Comparison of ENCODE assay signal across 15 mouse cellular contexts in the genomic region with DNA sequence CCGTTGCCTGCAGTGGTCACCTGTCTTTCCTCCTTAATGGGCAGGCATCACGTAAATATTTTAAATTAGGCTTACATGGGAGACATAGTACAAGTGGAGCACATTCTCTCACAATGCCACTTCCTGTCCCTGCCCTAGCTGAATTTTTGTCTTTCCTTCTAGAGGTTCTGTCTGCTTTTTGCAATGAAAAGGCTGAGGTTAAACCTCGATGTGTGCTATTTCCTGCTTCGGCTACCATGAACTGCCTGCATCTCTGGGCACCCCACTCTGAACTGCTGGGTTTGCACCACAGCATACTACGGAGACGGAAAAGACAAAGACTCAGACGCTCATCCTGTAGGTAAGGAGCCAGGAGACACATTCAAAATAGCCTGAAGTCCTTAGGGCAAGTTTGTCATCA.
A peak's percentile ranks its signal among the peaks of the same experiment; 100 is the strongest.
DNase-seq lines count a peak whose midpoint lies in the region; ATAC-seq lines count a peak whose summit lies in the region.
"Had no signal": no experiment of that assay in that cellular context is flagged by ENCODE, and none has a peak within 500 bp of the region (broad histone marks: within the 10 kb centered on the region; RNA-seq: fewer than 3 reads in every experiment).

No protein-coding gene starts in this region.

- no peak overlapping the region for H3K4me3 ChIP-seq in heart, embryonic 16.5 days (ENCODE audit: low read length)
- no peak overlapping the region for H3K4me3 ChIP-seq in forebrain, embryonic 10.5 days
- H3K4me3 ChIP-seq: intestine, embryonic 15.5 days; left cerebral cortex, adult 2 months; midbrain, embryonic 15.5 days had no signal

- peaks cover 34% of the 10 kb centered on the region for H3K4me1 ChIP-seq in heart, embryonic 16.5 days (ENCODE audit: control insufficient read depth, insufficient read depth, low read length)
- H3K4me1 ChIP-seq in forebrain, embryonic 10.5 days = peaks cover 26% of the 10 kb centered on the region

- H3K36me3 ChIP-seq in heart, embryonic 16.5 days (ENCODE audit: control insufficient read depth, insufficient read depth) = no peaks in the 10 kb centered on the region
- no peaks in the 10 kb centered on the region for H3K36me3 ChIP-seq in forebrain, embryonic 10.5 days (replicated peaks)
- H3K36me3 ChIP-seq: intestine, embryonic 15.5 days; midbrain, embryonic 15.5 days had no signal

- H3K9ac ChIP-seq in heart, embryonic 16.5 days (ENCODE audit: low read length) = peak overlapping the region; percentile 33; the same call in 1 of the 2 replicates
- H3K9ac ChIP-seq: intestine, embryonic 15.5 days; midbrain, embryonic 15.5 days had no signal

- peak overlapping the region; percentile 92 for H3K27ac ChIP-seq in heart, embryonic 16.5 days (ENCODE audit: low read length)
- H3K27ac ChIP-seq in forebrain, embryonic 10.5 days = no peak overlapping the region
- H3K27ac ChIP-seq: intestine, embryonic 15.5 days; left cerebral cortex, adult 2 months; midbrain, embryonic 15.5 days had no signal

- H3K4me2 ChIP-seq in heart, embryonic 16.5 days (ENCODE audit: low read depth, low read length) = no peak overlapping the region
- H3K4me2 ChIP-seq: intestine, embryonic 15.5 days; liver, embryonic 11.5 days; midbrain, embryonic 15.5 days had no signal

- H3K27me3 ChIP-seq in heart, embryonic 16.5 days (ENCODE audit: control insufficient read depth, insufficient read depth, low read length) = no peaks in the 10 kb centered on the region
- H3K27me3 ChIP-seq in forebrain, embryonic 10.5 days (ENCODE audit: poor library complexity, severe bottlenecking) = no peaks in the 10 kb centered on the region
- H3K27me3 ChIP-seq: intestine, embryonic 15.5 days; midbrain, embryonic 15.5 days had no signal

- ATAC-seq in heart, embryonic 16.5 days (replicated peaks; ENCODE audit: extremely low read depth, insufficient read depth, low FRiP score) = no peak
- peak; percentile 94 for ATAC-seq in activated CD4-positive, CD25-positive, alpha-beta regulatory T cell, adult 4 months
- ATAC-seq in neutrophil, adult 5-6 weeks (ENCODE audit: extremely low read depth, insufficient number of reproducible peaks, low FRiP score, poor library complexity, severe bottlenecking) = peak; percentile 64; the same call in 1 of the 2 replicates
- ATAC-seq: forebrain, embryonic 14.5 days had no signal

- 66% methylated on average over 7 of the region's 7 CpGs for WGBS in heart, embryonic 16.5 days
- 84% methylated on average over 7 of the region's 7 CpGs for WGBS in forebrain, embryonic 10.5 days

- H3K9me3 ChIP-seq in heart, embryonic 16.5 days (replicated peaks; ENCODE audit: control insufficient read depth, low read length) = no peaks in the 10 kb centered on the region; the same call in 1 of the 2 replicates
- no peaks in the 10 kb centered on the region for H3K9me3 ChIP-seq in forebrain, embryonic 10.5 days
- H3K9me3 ChIP-seq: intestine, embryonic 15.5 days; midbrain, embryonic 15.5 days had no signal

- DNase-seq in heart, adult 18-20 months = no peak
- DNase-seq in CD4-positive, CD25-positive, alpha-beta regulatory T cell, adult 2 months (ENCODE audit: low read depth, low spot score) = peak; percentile 81
- DNase-seq in forebrain, embryonic 10.5 days (ENCODE audit: extremely low spot score, low spot score) = no peak
- DNase-seq in cerebellum, postnatal 14 days = no peak
- DNase-seq in gastrocnemius, postnatal 25 days = no peak
- DNase-seq: cerebellum, postnatal 25 days; lung, postnatal 10 days had no signal
